Mouse (Mus musculus) heart, embryonic 16.5 days (tissue): ENCODE measurements around the gene Ppp1r16b. TPM values are rescaled to one million over a fixed set of nuclear protein-coding genes. Genes with fewer than 3 reads are reported as not detected.

Experiments used
- microRNA counts: library from miRNA; unstranded; fragments of <30 nt; microRNA quantifications from one replicate; lab custom pipeline; 2016
- microRNA-seq: library from miRNA; unstranded; fragments of <30 nt; microRNA quantifications from one replicate; pipeline ENCODE4, GENCODE M21; 2017
- polyA plus RNA-seq: library from polyadenylated mRNA; unstranded; fragments of >200 nt; fragmentation: Nextera tagmentation; extraction: Ambion mirVana; gene quantifications from 2 replicates; pipeline ENCODE4 v1.2.1, GENCODE M21; 2015

Ppp1r16b gene
- polyA plus RNA-seq, 1 experiment from 2014 or later: 8.2 TPM

MicroRNA genes within 50 kb of the gene (microRNA counts, 519-probe panel; counts per million panel counts)
- 1,819 counts per million, percentile 15 among the panel's probes with 10 or more counts for microRNA mmu-miR-3474 (lab: Ali Mortazavi, UCI)

Small RNAs within 50 kb of the gene (microRNA-seq; reads per million reads assigned to microRNA genes)
- gene Gm26141 (not detected), gene Mir3474 (2.7 reads per million, percentile 9 among the genes with 10 or more reads in this experiment)

Other genes starting within 250 kb of the Ppp1r16b start
- gene Adig, start 162.8 kb upstream of the Ppp1r16b start, polyA plus RNA-seq: not detected in 2 replicates
- gene Arhgap40, start 152.6 kb upstream of the Ppp1r16b start, polyA plus RNA-seq: not detected in 2 replicates
- not detected in 2 replicates for gene Slc32a1, start 54.6 kb upstream of the Ppp1r16b start, polyA plus RNA-seq
- 5.6 and 6.1 TPM in 2 replicates for gene Actr5, start 40.5 kb upstream of the Ppp1r16b start, polyA plus RNA-seq
- 58.2 and 61.4 TPM in 2 replicates for gene Fam83d, start 102.7 kb downstream of the Ppp1r16b start, polyA plus RNA-seq
- gene Dhx35, start 129.4 kb downstream of the Ppp1r16b start, polyA plus RNA-seq: 14.4 and 15.5 TPM in 2 replicates